Mouse (Mus musculus) kidney, embryonic 16.5 days (tissue): Measurements from ENCODE around the gene Shisa2. TPM values are rescaled to one million over a fixed set of nuclear protein-coding genes. Genes with fewer than 3 reads are reported as not detected.
A peak's percentile ranks its signal among the peaks of the same experiment; 100 is the strongest.
"Not testable (repeated sequence)": the region's sequence is repeated elsewhere in the genome, so short reads cannot be mapped to it uniquely, and the experiment has no call there.

ENCODE experiments used
- ATAC-seq: fragments of 200-750 bp; cut with Nextera tagmentation; 2 replicates; pipeline ENCODE4 v1.8.0; 2017; ENCODE audit warnings: moderate TSS enrichment; ENCODE audit not compliant: low FRiP score, low TSS enrichment
- H3K27ac ChIP-seq: fragments of 300-500 bp; sonication (generic); 2 replicates; pipeline ENCODE4 v1.5.1; 2014; ENCODE audit warnings: low read length
- H3K27me3 ChIP-seq: fragments of 300-500 bp; sonication (generic); 2 replicates; pipeline ENCODE4 v1.6.1; 2014; ENCODE audit warnings: low read length, control low read depth, mixed read lengths; ENCODE audit not compliant: insufficient read depth
- H3K36me3 ChIP-seq: fragments of 300-500 bp; sonication (generic); 2 replicates; pipeline ENCODE4 v1.6.1; 2014; ENCODE audit warnings: low read length, control low read depth, mixed read lengths; ENCODE audit not compliant: insufficient read depth
- H3K4me1 ChIP-seq: fragments of 300-500 bp; sonication (generic); 2 replicates; pipeline ENCODE4 v1.6.1; 2014; ENCODE audit warnings: low read length, control low read depth, mixed read lengths; ENCODE audit not compliant: insufficient read depth
- H3K4me2 ChIP-seq: fragments of 300-500 bp; sonication (generic); replicated peaks from 2 replicates; pipeline ENCODE4 v1.6.1; 2014; ENCODE audit warnings: low read depth, low read length
- H3K4me3 ChIP-seq: fragments of 300-500 bp; sonication (generic); 2 replicates; pipeline ENCODE4 v1.5.1; 2014; ENCODE audit warnings: mild to moderate bottlenecking, low read length
- H3K9ac ChIP-seq: fragments of 300-500 bp; sonication (generic); replicated peaks from 2 replicates; pipeline ENCODE4 v1.6.1; 2014; ENCODE audit warnings: low read length
- H3K9me3 ChIP-seq: fragments of 300-500 bp; sonication (generic); 2 replicates; pipeline ENCODE4 v1.6.1; 2016; ENCODE audit warnings: low read length, control low read depth
- WGBS: fragments of 180-500 bp; shearing (Covaris S2); extraction: QIAGEN DNeasy Blood & Tissue Kit; methylation state at CpG from one replicate; pipeline ENCODE4 v1.1.7; 2014; 5-methylcytosine and 5-hydroxymethylcytosine counted together
- polyA plus RNA-seq: library from polyadenylated mRNA; unstranded; fragments of >200 nt; fragmentation: Nextera tagmentation; extraction: Ambion mirVana; gene quantifications from 2 replicates; pipeline ENCODE4 v1.2.1, GENCODE M21; 2015

Shisa2 gene
- polyA plus RNA-seq, 1 experiment from 2014 or later: 12.8 TPM

- Histone ChIP-seq H3K4me2 (no peak overlapping the region), H3K9ac (no peak overlapping the region), H3K4me3 (no peak overlapping the region), H3K36me3 (no peaks in the 10 kb centered on the region), H3K27ac (no peak overlapping the region), H3K4me1 (no peaks in the 10 kb centered on the region), H3K9me3 (no peaks in the 10 kb centered on the region), H3K27me3 (peaks cover 6% of the 10 kb centered on the region; the same call in 1 of the 2 replicates)
- 21% methylated on average over 5 of the region's 5 CpGs for WGBS
- peak; percentile 35; the same call in 1 of the 2 replicates for ATAC-seq
Observed at GRCm38 (mm10) chr14:59605671-59606353, 19.3 kb upstream of the Shisa2 start.

DNA sequence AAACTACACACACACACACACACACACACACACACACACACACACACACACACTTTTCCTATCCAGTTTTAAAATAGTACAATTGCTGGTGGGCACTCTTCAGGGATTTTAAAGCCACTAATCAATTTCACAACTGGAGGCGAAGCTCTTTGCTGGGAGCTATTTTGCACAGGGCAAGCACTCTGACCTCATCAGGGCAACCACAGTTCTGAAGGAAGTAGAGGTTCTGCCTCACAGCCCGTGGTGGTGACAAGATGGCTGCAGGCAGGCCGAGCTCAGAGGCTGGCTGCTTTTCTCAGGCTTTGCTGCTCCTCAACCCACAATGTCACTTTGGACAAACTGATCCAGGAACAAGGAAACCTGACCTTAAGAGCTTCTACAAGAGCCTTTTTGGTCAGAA, 18.1 kb upstream of the Shisa2 start:
- 30% methylated on average over 3 of the region's 3 CpGs for WGBS
- H3K27ac ChIP-seq: no peak overlapping the region
- no peak overlapping the region for H3K4me3 ChIP-seq
- no peak overlapping the region for H3K9ac ChIP-seq
- peaks cover 4% of the 10 kb centered on the region; the same call in 1 of the 2 replicates for H3K27me3 ChIP-seq
- ATAC-seq: no peak
- H3K4me1 ChIP-seq: no peaks in the 10 kb centered on the region
- H3K9me3 ChIP-seq: no peaks in the 10 kb centered on the region
- no peak overlapping the region for H3K4me2 ChIP-seq
- H3K36me3 ChIP-seq: no peaks in the 10 kb centered on the region

- 47% methylated on average over 14 of the region's 14 CpGs for WGBS
- ATAC-seq: no peak
- Histone ChIP-seq H3K9me3 (no peaks in the 10 kb centered on the region), H3K27ac (no peak overlapping the region), H3K4me3 (no peak overlapping the region), H3K9ac (no peak overlapping the region), H3K27me3 (no peaks in the 10 kb centered on the region), H3K4me2 (no peak overlapping the region), H3K4me1 (no peaks in the 10 kb centered on the region), H3K36me3 (no peaks in the 10 kb centered on the region)
Observed at GRCm38 (mm10) chr14:59612920-59613625, 12.0 kb upstream of the Shisa2 start.

GRCm38 (mm10) chr14:59614149-59614548, 11.0 kb upstream of the Shisa2 start:
- not testable (repeated sequence) for H3K36me3 ChIP-seq, H3K27me3 ChIP-seq, H3K4me2 ChIP-seq, H3K9me3 ChIP-seq, ATAC-seq, H3K4me3 ChIP-seq, H3K9ac ChIP-seq, H3K27ac ChIP-seq, H3K4me1 ChIP-seq
- 70% methylated on average over 3 of the region's 3 CpGs for WGBS

GRCm38 (mm10) chr14:59616802-59617201, 8.3 kb upstream of the Shisa2 start:
- no peak for ATAC-seq
- Histone ChIP-seq H3K9me3 (no peaks in the 10 kb centered on the region), H3K4me2 (no peak overlapping the region), H3K36me3 (no peaks in the 10 kb centered on the region), H3K27ac (no peak overlapping the region), H3K4me1 (no peaks in the 10 kb centered on the region), H3K9ac (no peak overlapping the region), H3K4me3 (no peak overlapping the region), H3K27me3 (no peaks in the 10 kb centered on the region)
- WGBS: 41% methylated on average over 7 of the region's 7 CpGs

GRCm38 (mm10) chr14:59624326-59624885, 702 bp upstream of the Shisa2 start:
- no peaks in the 10 kb centered on the region for H3K36me3 ChIP-seq
- no peak overlapping the region for H3K9ac ChIP-seq
- no peak for ATAC-seq
- no peak overlapping the region for H3K27ac ChIP-seq
- peak overlapping the region; percentile 74 for H3K4me2 ChIP-seq
- H3K4me1 ChIP-seq: peaks cover 19% of the 10 kb centered on the region
- WGBS: 25% methylated on average over 9 of the region's 9 CpGs
- H3K9me3 ChIP-seq: no peaks in the 10 kb centered on the region
- H3K27me3 ChIP-seq: peaks cover 24% of the 10 kb centered on the region
- no peak overlapping the region for H3K4me3 ChIP-seq

DNA sequence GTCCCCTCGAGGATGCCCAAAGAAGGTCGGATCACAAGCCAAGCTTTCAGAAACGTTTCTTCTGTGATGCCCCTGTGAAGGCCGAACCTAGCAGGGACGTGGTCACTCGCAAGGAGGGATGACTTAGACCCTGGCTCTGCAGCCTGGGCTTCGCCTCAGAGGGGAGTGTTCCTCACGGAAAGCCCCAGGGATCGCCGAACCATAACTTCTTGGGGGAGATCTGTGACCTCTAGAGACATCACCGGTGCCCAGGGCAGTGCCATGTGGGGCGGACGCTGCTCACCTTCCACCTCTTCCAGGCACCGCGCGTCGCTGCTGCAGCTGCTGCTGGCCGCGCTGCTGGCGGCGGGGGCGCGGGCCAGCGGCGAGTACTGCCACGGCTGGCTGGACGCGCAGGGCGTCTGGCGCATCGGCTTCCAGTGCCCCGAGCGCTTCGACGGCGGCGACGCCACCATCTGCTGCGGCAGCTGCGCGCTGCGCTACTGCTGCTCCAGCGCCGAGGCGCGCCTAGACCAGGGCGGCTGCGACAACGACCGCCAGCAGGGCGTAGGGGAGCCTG, 777 bp downstream of the Shisa2 start:
- under 1% methylated on average over 51 of the region's 51 CpGs for WGBS
- H3K36me3 ChIP-seq: no peaks in the 10 kb centered on the region
- H3K27me3 ChIP-seq: peaks cover 24% of the 10 kb centered on the region
- ATAC-seq: peak; percentile 72
- peak overlapping the region; percentile 74 for H3K4me2 ChIP-seq
- H3K9me3 ChIP-seq: no peaks in the 10 kb centered on the region
- peak overlapping the region; percentile 73 for H3K27ac ChIP-seq
- H3K4me1 ChIP-seq: peaks cover 21% of the 10 kb centered on the region
- H3K4me3 ChIP-seq: peak overlapping the region; percentile 58
- peak overlapping the region; percentile 71 for H3K9ac ChIP-seq

GRCm38 (mm10) chr14:59626711-59627110, 1.6 kb downstream of the Shisa2 start:
- Histone ChIP-seq H3K4me1 (peaks cover 21% of the 10 kb centered on the region), H3K9ac (peak overlapping the region; percentile 71), H3K27ac (peak overlapping the region; percentile 73; the same call in 1 of the 2 replicates), H3K4me3 (peak overlapping the region; percentile 58), H3K4me2 (peak overlapping the region; percentile 74), H3K36me3 (no peaks in the 10 kb centered on the region), H3K27me3 (peaks cover 24% of the 10 kb centered on the region), H3K9me3 (no peaks in the 10 kb centered on the region)
- no peak for ATAC-seq
- 15% methylated on average over 8 of the region's 8 CpGs for WGBS

GRCm38 (mm10) chr14:59627142-59627680, 2.1 kb downstream of the Shisa2 start:
- H3K27me3 ChIP-seq: peaks cover 22% of the 10 kb centered on the region
- H3K4me1 ChIP-seq: peaks cover 21% of the 10 kb centered on the region
- no peaks in the 10 kb centered on the region for H3K36me3 ChIP-seq
- H3K27ac ChIP-seq: peak overlapping the region; percentile 9; the same call in 1 of the 2 replicates
- H3K4me3 ChIP-seq: peak overlapping the region; percentile 58
- peak overlapping the region; percentile 49; the same call in 1 of the 2 replicates for H3K9ac ChIP-seq
- 25% methylated on average over 9 of the region's 9 CpGs for WGBS
- no peak for ATAC-seq
- H3K9me3 ChIP-seq: no peaks in the 10 kb centered on the region
- peak overlapping the region; percentile 74 for H3K4me2 ChIP-seq
